Comparison of ENCODE assay signal across 28 mouse cellular contexts in genomic region chr8:26465346-26465745, GRCm38 (mm10).
"Had no signal": no experiment of that assay in that cellular context is flagged by ENCODE, and none has a peak within 500 bp of the region (broad histone marks: within the 10 kb centered on the region; RNA-seq: fewer than 3 reads in every experiment).

No protein-coding gene starts in this region.

- H3K9me3 ChIP-seq: limb, embryonic 10.5 days; limb, embryonic 12.5 days; limb, embryonic 13.5 days; limb, embryonic 15.5 days; liver, embryonic 12.5 days; liver, embryonic 13.5 days; liver, embryonic 15.5 days; lung, embryonic 15.5 days; midbrain, embryonic 10.5 days; midbrain, embryonic 12.5 days; midbrain, embryonic 13.5 days; midbrain, embryonic 15.5 days; neural tube, embryonic 12.5 days had no signal

- H3K27me3 ChIP-seq: liver, embryonic 12.5 days; liver, embryonic 13.5 days; liver, embryonic 15.5 days; lung, embryonic 15.5 days; megakaryocyte, embryonic 14.5 days; midbrain, embryonic 13.5 days; midbrain, embryonic 15.5 days; neural tube, embryonic 12.5 days had no signal

- H3K4me3 ChIP-seq: limb, embryonic 10.5 days; limb, embryonic 12.5 days; limb, embryonic 13.5 days; limb, embryonic 15.5 days; liver, embryonic 12.5 days; liver, embryonic 13.5 days; liver, embryonic 15.5 days; lung, embryonic 15.5 days; megakaryocyte, embryonic 14.5 days; midbrain, embryonic 10.5 days; midbrain, embryonic 12.5 days; midbrain, embryonic 13.5 days; midbrain, embryonic 15.5 days; myocyte; neural tube, embryonic 12.5 days had no signal

- H3K4me1 ChIP-seq: limb, embryonic 12.5 days; limb, embryonic 13.5 days; limb, embryonic 15.5 days; liver, embryonic 12.5 days; liver, embryonic 13.5 days; liver, embryonic 15.5 days; megakaryocyte, embryonic 14.5 days had no signal

- H3K36me3 ChIP-seq: limb, embryonic 10.5 days; limb, embryonic 12.5 days; limb, embryonic 13.5 days; limb, embryonic 15.5 days; liver, embryonic 12.5 days; liver, embryonic 13.5 days; liver, embryonic 15.5 days; lung, embryonic 15.5 days; midbrain, embryonic 10.5 days; midbrain, embryonic 12.5 days; midbrain, embryonic 13.5 days; midbrain, embryonic 15.5 days; neural tube, embryonic 12.5 days had no signal

- H3K27ac ChIP-seq: limb, embryonic 10.5 days; limb, embryonic 12.5 days; limb, embryonic 13.5 days; limb, embryonic 15.5 days; liver, embryonic 12.5 days; liver, embryonic 13.5 days; liver, embryonic 14.5 days; liver, embryonic 15.5 days; lung, embryonic 15.5 days; macrophage; midbrain, embryonic 10.5 days; midbrain, embryonic 12.5 days; midbrain, embryonic 13.5 days; midbrain, embryonic 15.5 days; neural tube, embryonic 12.5 days had no signal

- DNase-seq: left cerebral cortex, postnatal 4 days; liver; liver, embryonic 13.5 days; liver, postnatal 0 days; lung, adult 18-20 months; lung, adult 2 months; lung, embryonic 14.5 days; lung, postnatal 10 days; lung, postnatal 14 days; lung, postnatal 36 days; lung, postnatal 4 days; midbrain, embryonic 14.5 days had no signal
